Mouse (Mus musculus): ENCODE data around the gene Rasal1.

GRCm38 (mm10) chr5:120679676-120680555, 31.3 kb downstream of the Rasal1 start:
- TF ChIP-seq GATA1 (IDR thresholded peaks at IDR 0.05; ENCODE audit: low read length): no peak
- no peak for TF ChIP-seq TAL1 (IDR thresholded peaks at IDR 0.05; ENCODE audit: low read length)

All from erythroblast, embryonic 14.5 days (primary cell).